Mouse (Mus musculus): ENCODE results near the gene Pik3r2. TPM values are rescaled to one million over a fixed set of nuclear protein-coding genes. Genes with fewer than 3 reads are reported as not detected.

Pik3r2 gene
- polyA plus RNA-seq, 1 experiment from 2014 or later, result 27.3 TPM

GRCm38 (mm10) chr8:70797081-70798070 lies 20.9 kb upstream of the Pik3r2 start:
- Histone ChIP-seq H3K9ac (peak overlapping the region; percentile 76), H3K27me3 (replicated peaks) (peaks cover 82% of the 10 kb centered on the region), H3K36me3 (no peaks in the 10 kb centered on the region), H3K4me2 (peak overlapping the region; percentile 95), H3K4me3 (peak overlapping the region; percentile 62), H3K27ac (peak overlapping the region; percentile 38), H3K9me3 (replicated peaks) (no peaks in the 10 kb centered on the region), H3K4me1 (peaks cover 57% of the 10 kb centered on the region)
- 1% methylated on average over 53 of the region's 57 CpGs for WGBS (ENCODE audit: insufficient replicate concordance)
- peak; percentile 84 for ATAC-seq

- WGBS (ENCODE audit: insufficient replicate concordance), result 4% methylated on average over 54 of the region's 54 CpGs
- Histone ChIP-seq H3K4me2 (peak overlapping the region; percentile 95), H3K36me3 (no peaks in the 10 kb centered on the region), H3K27me3 (replicated peaks) (peaks cover 73% of the 10 kb centered on the region), H3K9me3 (replicated peaks) (no peaks in the 10 kb centered on the region), H3K27ac (peak overlapping the region; percentile 38), H3K4me1 (peaks cover 57% of the 10 kb centered on the region), H3K4me3 (peak overlapping the region; percentile 62), H3K9ac (peak overlapping the region; percentile 76)
- no peak for ATAC-seq
Observed at GRCm38 (mm10) chr8:70796403-70797080, 20.0 kb upstream of the Pik3r2 start.

GRCm38 (mm10) chr8:70795370-70795769 lies 18.9 kb upstream of the Pik3r2 start:
- Histone ChIP-seq H3K36me3 (no peaks in the 10 kb centered on the region), H3K9me3 (replicated peaks) (no peaks in the 10 kb centered on the region), H3K9ac (no peak overlapping the region), H3K4me3 (no peak overlapping the region), H3K27me3 (replicated peaks) (peaks cover 62% of the 10 kb centered on the region), H3K4me2 (no peak overlapping the region), H3K27ac (no peak overlapping the region), H3K4me1 (peaks cover 58% of the 10 kb centered on the region)
- WGBS (ENCODE audit: insufficient replicate concordance), result 67% methylated on average over 2 of the region's 2 CpGs
- no peak for ATAC-seq

- Histone ChIP-seq H3K4me2 (no peak overlapping the region), H3K27ac (no peak overlapping the region), H3K4me1 (peaks cover 70% of the 10 kb centered on the region), H3K4me3 (no peak overlapping the region), H3K36me3 (peaks cover 7% of the 10 kb centered on the region), H3K9ac (no peak overlapping the region), H3K9me3 (replicated peaks) (no peaks in the 10 kb centered on the region), H3K27me3 (replicated peaks) (peaks cover 50% of the 10 kb centered on the region)
- no peak for ATAC-seq
- 65% methylated on average over 2 of the region's 2 CpGs for WGBS (ENCODE audit: insufficient replicate concordance)
Observed at GRCm38 (mm10) chr8:70794215-70794614, 17.7 kb upstream of the Pik3r2 start.

GRCm38 (mm10) chr8:70792700-70793099 lies 16.2 kb upstream of the Pik3r2 start:
- WGBS (ENCODE audit: insufficient replicate concordance), result 0% methylated on average over 20 of the region's 20 CpGs
- peaks cover 35% of the 10 kb centered on the region for H3K27me3 ChIP-seq (replicated peaks)
- H3K4me2 ChIP-seq, result peak overlapping the region; percentile 93
- H3K4me1 ChIP-seq, result peaks cover 76% of the 10 kb centered on the region
- H3K9ac ChIP-seq, result no peak overlapping the region; the same call in 1 of the 2 replicates
- peak overlapping the region; percentile 75 for H3K4me3 ChIP-seq
- H3K9me3 ChIP-seq (replicated peaks), result no peaks in the 10 kb centered on the region
- H3K36me3 ChIP-seq, result peaks cover 23% of the 10 kb centered on the region
- ATAC-seq, result peak; percentile 2
- peak overlapping the region; percentile 78; the same call in 1 of the 2 replicates for H3K27ac ChIP-seq

GRCm38 (mm10) chr8:70791975-70792691 lies 15.6 kb upstream of the Pik3r2 start:
- Histone ChIP-seq H3K36me3 (peaks cover 28% of the 10 kb centered on the region), H3K4me3 (peak overlapping the region; percentile 75), H3K4me2 (peak overlapping the region; percentile 93), H3K27me3 (replicated peaks) (peaks cover 31% of the 10 kb centered on the region), H3K9ac (peak overlapping the region; percentile 85), H3K4me1 (peaks cover 76% of the 10 kb centered on the region), H3K27ac (peak overlapping the region; percentile 78), H3K9me3 (replicated peaks) (no peaks in the 10 kb centered on the region)
- WGBS (ENCODE audit: insufficient replicate concordance), result 2% methylated on average over 58 of the region's 58 CpGs
- ATAC-seq, result peak; percentile 61

- 26% methylated on average over 7 of the region's 7 CpGs for WGBS (ENCODE audit: insufficient replicate concordance)
- Histone ChIP-seq H3K4me2 (peak overlapping the region; percentile 93), H3K4me1 (peaks cover 76% of the 10 kb centered on the region), H3K27ac (peak overlapping the region; percentile 78), H3K9ac (peak overlapping the region; percentile 85), H3K36me3 (peaks cover 37% of the 10 kb centered on the region), H3K9me3 (replicated peaks) (no peaks in the 10 kb centered on the region), H3K4me3 (peak overlapping the region; percentile 75), H3K27me3 (replicated peaks) (peaks cover 27% of the 10 kb centered on the region)
- peak; percentile 30; the same call in 1 of the 2 replicates for ATAC-seq
Observed at GRCm38 (mm10) chr8:70791294-70791701, 14.8 kb upstream of the Pik3r2 start.

- peaks cover 22% of the 10 kb centered on the region for H3K27me3 ChIP-seq (replicated peaks)
- peak overlapping the region; percentile 93 for H3K4me2 ChIP-seq
- H3K4me1 ChIP-seq, result peaks cover 78% of the 10 kb centered on the region
- H3K4me3 ChIP-seq, result peak overlapping the region; percentile 75
- H3K9me3 ChIP-seq (replicated peaks), result no peaks in the 10 kb centered on the region
- peak overlapping the region; percentile 78 for H3K27ac ChIP-seq
- WGBS (ENCODE audit: insufficient replicate concordance), result 52% methylated on average over 8 of the region's 8 CpGs
- ATAC-seq, result no peak
- peaks cover 41% of the 10 kb centered on the region for H3K36me3 ChIP-seq
- peak overlapping the region; percentile 85 for H3K9ac ChIP-seq
Observed at GRCm38 (mm10) chr8:70790846-70791245, 14.3 kb upstream of the Pik3r2 start.

- Histone ChIP-seq H3K4me2 (no peak overlapping the region), H3K27ac (no peak overlapping the region), H3K27me3 (replicated peaks) (peaks cover 6% of the 10 kb centered on the region; the same call in 1 of the 2 replicates), H3K9ac (no peak overlapping the region), H3K9me3 (replicated peaks) (no peaks in the 10 kb centered on the region), H3K4me1 (peaks cover 81% of the 10 kb centered on the region), H3K36me3 (peaks cover 59% of the 10 kb centered on the region), H3K4me3 (no peak overlapping the region)
- 68% methylated on average over 10 of the region's 10 CpGs for WGBS (ENCODE audit: insufficient replicate concordance)
- no peak for ATAC-seq
Observed at GRCm38 (mm10) chr8:70789046-70789445, 12.5 kb upstream of the Pik3r2 start.

GRCm38 (mm10) chr8:70787941-70788667 lies 11.6 kb upstream of the Pik3r2 start:
- Histone ChIP-seq H3K27me3 (replicated peaks) (no peaks in the 10 kb centered on the region), H3K4me1 (peaks cover 75% of the 10 kb centered on the region), H3K4me3 (no peak overlapping the region), H3K9me3 (replicated peaks) (no peaks in the 10 kb centered on the region), H3K9ac (no peak overlapping the region), H3K27ac (no peak overlapping the region), H3K36me3 (peaks cover 69% of the 10 kb centered on the region), H3K4me2 (peak overlapping the region; percentile 27)
- 59% methylated on average over 30 of the region's 30 CpGs for WGBS (ENCODE audit: insufficient replicate concordance)
- no peak for ATAC-seq

GRCm38 (mm10) chr8:70787051-70787445 lies 10.5 kb upstream of the Pik3r2 start:
- Histone ChIP-seq H3K27me3 (replicated peaks) (no peaks in the 10 kb centered on the region), H3K4me2 (no peak overlapping the region), H3K27ac (no peak overlapping the region), H3K9ac (no peak overlapping the region), H3K4me3 (no peak overlapping the region), H3K9me3 (replicated peaks) (no peaks in the 10 kb centered on the region), H3K4me1 (peaks cover 65% of the 10 kb centered on the region), H3K36me3 (peaks cover 78% of the 10 kb centered on the region)
- 85% methylated on average over 3 of the region's 3 CpGs for WGBS (ENCODE audit: insufficient replicate concordance)
- no peak for ATAC-seq

Data from liver, embryonic 12.5 days (tissue).